Mouse (Mus musculus): Measurements from ENCODE around the gene Glmn. TPM values are rescaled to one million over a fixed set of nuclear protein-coding genes. Genes with fewer than 3 reads are reported as not detected.

Gene Glmn
- polyA plus RNA-seq (2014; fragmentation: Nextera tagmentation; extraction: Ambion mirVana) = 27.2 and 27.5 TPM in 2 replicates

- peak; percentile 88 for DNase-seq
- peak; percentile 96 for ATAC-seq (ENCODE audit: insufficient read depth)
- 1% methylated on average over 59 of the region's 64 CpGs for WGBS
- Histone ChIP-seq H3K9me3 (ENCODE audit: low read depth, low read length) (no peaks in the 10 kb centered on the region), H3K4me3 (ENCODE audit: low read depth, low read length) (peak within 1 kb of the TSS; percentile 72), H3K27me3 (ENCODE audit: insufficient read depth, low read length) (no peaks in the 10 kb centered on the region), H3K36me3 (ENCODE audit: insufficient read depth) (peaks cover 14% of the 10 kb centered on the region), H3K4me2 (peak within 1 kb of the TSS; percentile 81), H3K27ac (ENCODE audit: low read depth) (peak within 1 kb of the TSS; percentile 84), H3K4me1 (ENCODE audit: insufficient read depth) (0 out of 2 replicates have a peak, but pooled peaks cover 3% of the 10 kb centered on the region), H3K9ac (peak within 1 kb of the TSS; percentile 71)
- TF ChIP-seq CTCF (IDR thresholded peaks at IDR 0.05; ENCODE audit: low read depth) = no peak
These were observed at the start of gene Glmn, which contains the start of gene Rpap2 for GRCm38 (mm10) chr5:107597301-107598077. Gene Glmn, minus strand, starts transcription at chr5:107597888. Gene Rpap2, plus strand, starts transcription at chr5:107597373.

- Histone ChIP-seq H3K4me1 (ENCODE audit: insufficient read depth) (no peaks in the 10 kb centered on the region), H3K36me3 (ENCODE audit: insufficient read depth) (0 out of 2 replicates have a peak, but pooled peaks cover 9% of the 10 kb centered on the region), H3K9ac (no peak overlapping the region), H3K9me3 (ENCODE audit: low read depth, low read length) (no peaks in the 10 kb centered on the region), H3K27ac (ENCODE audit: low read depth) (no peak overlapping the region), H3K4me3 (ENCODE audit: low read depth, low read length) (no peak overlapping the region), H3K4me2 (no peak overlapping the region), H3K27me3 (ENCODE audit: insufficient read depth, low read length) (no peaks in the 10 kb centered on the region)
- 91% methylated on average over 2 of the region's 2 CpGs for WGBS
- DNase-seq (no peak), ATAC-seq (ENCODE audit: insufficient read depth) (no peak)
- no peak for TF ChIP-seq CTCF (IDR thresholded peaks at IDR 0.05; ENCODE audit: low read depth)
These were observed 48.2 kb upstream of the Glmn start for GRCm38 (mm10) chr5:107645935-107646334.

- no peak overlapping the region for H3K27ac ChIP-seq (ENCODE audit: low read depth)
- 79% methylated on average over 2 of the region's 2 CpGs for WGBS
- no peak overlapping the region for H3K4me3 ChIP-seq (ENCODE audit: low read depth, low read length)
- no peak overlapping the region for H3K4me2 ChIP-seq
- ATAC-seq (ENCODE audit: insufficient read depth) (no peak), DNase-seq (no peak)
- no peaks in the 10 kb centered on the region for H3K4me1 ChIP-seq (ENCODE audit: insufficient read depth)
- no peak for TF ChIP-seq CTCF (IDR thresholded peaks at IDR 0.05; ENCODE audit: low read depth)
- no peaks in the 10 kb centered on the region for H3K9me3 ChIP-seq (ENCODE audit: low read depth, low read length)
- no peak overlapping the region for H3K9ac ChIP-seq
- H3K36me3 ChIP-seq (ENCODE audit: insufficient read depth) = 0 out of 2 replicates have a peak, but pooled peaks cover 4% of the 10 kb centered on the region
- H3K27me3 ChIP-seq (ENCODE audit: insufficient read depth, low read length) = no peaks in the 10 kb centered on the region
These were observed 46.9 kb upstream of the Glmn start for GRCm38 (mm10) chr5:107644595-107644994.

GRCm38 (mm10) chr5:107638366-107638765 is 40.7 kb upstream of the Glmn start:
- H3K36me3 ChIP-seq (ENCODE audit: insufficient read depth) = peaks cover 8% of the 10 kb centered on the region; the same call in 1 of the 2 replicates
- 71% methylated on average over 8 of the region's 8 CpGs for WGBS

GRCm38 (mm10) chr5:107637106-107637505 is 39.4 kb upstream of the Glmn start:
- Histone ChIP-seq H3K36me3 (ENCODE audit: insufficient read depth) (peaks cover 8% of the 10 kb centered on the region; the same call in 1 of the 2 replicates), H3K27ac (ENCODE audit: low read depth) (no peak overlapping the region), H3K4me2 (no peak overlapping the region), H3K9ac (no peak overlapping the region), H3K4me1 (ENCODE audit: insufficient read depth) (no peaks in the 10 kb centered on the region), H3K27me3 (ENCODE audit: insufficient read depth, low read length) (no peaks in the 10 kb centered on the region), H3K4me3 (ENCODE audit: low read depth, low read length) (no peak overlapping the region), H3K9me3 (ENCODE audit: low read depth, low read length) (no peaks in the 10 kb centered on the region)
- no peak for DNase-seq
- TF ChIP-seq CTCF (IDR thresholded peaks at IDR 0.05; ENCODE audit: low read depth) = no peak
- no peak for ATAC-seq (ENCODE audit: insufficient read depth)
- 63% methylated on average over 1 of the region's 1 CpGs for WGBS

More at GRCm38 (mm10) chr5:107638366-107638765, 40.7 kb upstream of the Glmn start:
- no peak overlapping the region for H3K4me3 ChIP-seq (ENCODE audit: low read depth, low read length)
- H3K27me3 ChIP-seq (ENCODE audit: insufficient read depth, low read length) = no peaks in the 10 kb centered on the region
- H3K9ac ChIP-seq = no peak overlapping the region
- H3K9me3 ChIP-seq (ENCODE audit: low read depth, low read length) = no peaks in the 10 kb centered on the region
- no peak overlapping the region for H3K4me2 ChIP-seq
- ATAC-seq (ENCODE audit: insufficient read depth) (no peak), DNase-seq (no peak)
- H3K27ac ChIP-seq (ENCODE audit: low read depth) = no peak overlapping the region
- H3K4me1 ChIP-seq (ENCODE audit: insufficient read depth) = no peaks in the 10 kb centered on the region
- no peak for TF ChIP-seq CTCF (IDR thresholded peaks at IDR 0.05; ENCODE audit: low read depth)

GRCm38 (mm10) chr5:107633651-107634050 is 36.0 kb upstream of the Glmn start:
- Histone ChIP-seq H3K36me3 (ENCODE audit: insufficient read depth) (peaks cover 19% of the 10 kb centered on the region; the same call in 1 of the 2 replicates), H3K4me1 (ENCODE audit: insufficient read depth) (no peaks in the 10 kb centered on the region), H3K4me3 (ENCODE audit: low read depth, low read length) (no peak overlapping the region), H3K27me3 (ENCODE audit: insufficient read depth, low read length) (no peaks in the 10 kb centered on the region), H3K27ac (ENCODE audit: low read depth) (no peak overlapping the region), H3K4me2 (no peak overlapping the region), H3K9ac (no peak overlapping the region), H3K9me3 (ENCODE audit: low read depth, low read length) (no peaks in the 10 kb centered on the region)
- WGBS = 88% methylated on average over 4 of the region's 4 CpGs
- ATAC-seq (ENCODE audit: insufficient read depth) (no peak), DNase-seq (no peak)
- TF ChIP-seq CTCF (IDR thresholded peaks at IDR 0.05; ENCODE audit: low read depth) = no peak

GRCm38 (mm10) chr5:107621327-107621726 is 23.6 kb upstream of the Glmn start:
- TF ChIP-seq CTCF (IDR thresholded peaks at IDR 0.05; ENCODE audit: low read depth) = no peak
- ATAC-seq (ENCODE audit: insufficient read depth) = no peak
- Histone ChIP-seq H3K4me1 (ENCODE audit: insufficient read depth) (no peaks in the 10 kb centered on the region), H3K9me3 (ENCODE audit: low read depth, low read length) (no peaks in the 10 kb centered on the region), H3K27me3 (ENCODE audit: insufficient read depth, low read length) (no peaks in the 10 kb centered on the region), H3K4me2 (no peak overlapping the region), H3K27ac (ENCODE audit: low read depth) (no peak overlapping the region), H3K9ac (no peak overlapping the region), H3K36me3 (ENCODE audit: insufficient read depth) (peaks cover 28% of the 10 kb centered on the region; the same call in 1 of the 2 replicates), H3K4me3 (ENCODE audit: low read depth, low read length) (no peak overlapping the region)
- 93% methylated on average over 3 of the region's 3 CpGs for WGBS
- DNase-seq = no peak
